Mouse (Mus musculus): Measurements from ENCODE around the gene Ldb3. TPM values are rescaled to one million over a fixed set of nuclear protein-coding genes. Genes with fewer than 3 reads are reported as not detected.

Gene Ldb3
- total and polyA plus RNA-seq, 3 experiments, result 0.01 TPM; not detected in 2

GRCm38 (mm10) chr14:34515860-34516259 lies 72.6 kb downstream of the Ldb3 start:
- no peak overlapping the region for H3K4me3 ChIP-seq (ENCODE audit: control insufficient read depth in 1 of 2, insufficient read depth in 1 of 2, low read depth in 2 of 2, low read length in 2 of 2)
- H3K27ac ChIP-seq (ENCODE audit: control insufficient read depth, low read depth, low read length), result no peak overlapping the region
- H3K79me2 ChIP-seq (ENCODE audit: control insufficient read depth, insufficient read depth, low read length, poor library complexity), result no peaks in the 10 kb centered on the region
- no peak overlapping the region for H3K9ac ChIP-seq (ENCODE audit: control insufficient read depth, low read depth, low read length, poor library complexity, severe bottlenecking)
- no peaks in the 10 kb centered on the region for H3K9me3 ChIP-seq (replicated peaks; ENCODE audit: insufficient read depth, low read length)
- H3K36me3 ChIP-seq (ENCODE audit: control insufficient read depth in 1 of 2, insufficient read depth in 2 of 2, low read length in 2 of 2), result no peaks in the 10 kb centered on the region
- TF ChIP-seq POLR2A (IDR thresholded peaks at IDR 0.05; ENCODE audit: control insufficient read depth in 1 of 2, insufficient read depth in 1 of 2, low read depth in 1 of 2, low read length in 2 of 2, poor library complexity in 1 of 2) (no peak), POLR2AphosphoS5 (IDR thresholded peaks at IDR 0.05; ENCODE audit: borderline replicate concordance, low read depth, low read length) (no peak), ZNF384 (IDR thresholded peaks at IDR 0.05; ENCODE audit: low read depth, low read length) (no peak), MYB (IDR thresholded peaks at IDR 0.05; ENCODE audit: low read depth, low read length) (no peak)
- H3K4me1 ChIP-seq (ENCODE audit: control insufficient read depth in 1 of 2, insufficient read depth in 2 of 2, low read length in 2 of 2), result 0 out of 4 replicates have a peak, but pooled peaks cover 0 to 5% of the 10 kb centered on the region in 2 experiments
- H3K27me3 ChIP-seq (ENCODE audit: control insufficient read depth in 1 of 2, insufficient read depth in 2 of 2, low read length in 2 of 2), result no peaks in the 10 kb centered on the region; a peak in 1 of 4 replicates
- DNase-seq (ENCODE audit: low read depth, low spot score), result no peak

GRCm38 (mm10) chr14:34514120-34514519 lies 74.4 kb downstream of the Ldb3 start:
- H3K9me3 ChIP-seq (replicated peaks; ENCODE audit: insufficient read depth, low read length), result no peaks in the 10 kb centered on the region
- H3K4me1 ChIP-seq (ENCODE audit: control insufficient read depth in 1 of 2, insufficient read depth in 2 of 2, low read length in 2 of 2), result 0 out of 4 replicates have a peak, but pooled peaks cover 0 to 5% of the 10 kb centered on the region in 2 experiments
- no peak overlapping the region for H3K4me3 ChIP-seq (ENCODE audit: control insufficient read depth in 1 of 2, insufficient read depth in 1 of 2, low read depth in 2 of 2, low read length in 2 of 2)
- no peak for TF ChIP-seq KAT2A (conservative IDR thresholded peaks at IDR 0.05; ENCODE audit: low read depth, low read length)
- TF ChIP-seq NELFE (IDR thresholded peaks at IDR 0.05; ENCODE audit: low read depth, low read length), result no peak
- no peak for TF ChIP-seq ZMIZ1 (IDR thresholded peaks at IDR 0.05; ENCODE audit: low read depth, low read length)
- TF ChIP-seq EP300 (IDR thresholded peaks at IDR 0.05; ENCODE audit: low read depth in 1 of 2, low read length in 2 of 2), result no peak
- TF ChIP-seq MYC (IDR thresholded peaks at IDR 0.05; ENCODE audit: low read depth, low read length), result no peak
- TF ChIP-seq TBP (IDR thresholded peaks at IDR 0.05; ENCODE audit: low read depth, low read length), result no peak
- no peak for TF ChIP-seq MYB (IDR thresholded peaks at IDR 0.05; ENCODE audit: low read depth, low read length)
- no peak for TF ChIP-seq ETS1 (IDR thresholded peaks at IDR 0.05; ENCODE audit: low read depth, low read length)
- no peak for TF ChIP-seq MAZ (IDR thresholded peaks at IDR 0.05; ENCODE audit: low read depth, low read length)
- no peak for TF ChIP-seq NRF1 (IDR thresholded peaks at IDR 0.05; ENCODE audit: insufficient read depth, low read depth, low read length, poor library complexity, severe bottlenecking)
- TF ChIP-seq SIN3A (IDR thresholded peaks at IDR 0.05; ENCODE audit: low read length), result no peak
- no peak for TF ChIP-seq TCF12 (IDR thresholded peaks at IDR 0.05; ENCODE audit: low read depth, low read length)
- no peak for DNase-seq (ENCODE audit: low read depth, low spot score)
- H3K79me2 ChIP-seq (ENCODE audit: control insufficient read depth, insufficient read depth, low read length, poor library complexity), result no peaks in the 10 kb centered on the region
- H3K27me3 ChIP-seq (ENCODE audit: control insufficient read depth in 1 of 2, insufficient read depth in 2 of 2, low read length in 2 of 2), result no peaks in the 10 kb centered on the region; a peak in 2 of 4 replicates
- no peaks in the 10 kb centered on the region for H3K36me3 ChIP-seq (ENCODE audit: control insufficient read depth in 1 of 2, insufficient read depth in 2 of 2, low read length in 2 of 2)
- no peak overlapping the region for H3K9ac ChIP-seq (ENCODE audit: control insufficient read depth, low read depth, low read length, poor library complexity, severe bottlenecking)
- no peak overlapping the region for H3K27ac ChIP-seq (ENCODE audit: control insufficient read depth, low read depth, low read length)

- H3K9me3 ChIP-seq (replicated peaks; ENCODE audit: insufficient read depth, low read length), result no peaks in the 10 kb centered on the region
- H3K4me3 ChIP-seq (ENCODE audit: control insufficient read depth in 1 of 2, insufficient read depth in 1 of 2, low read depth in 2 of 2, low read length in 2 of 2), result no peak overlapping the region
- H3K4me1 ChIP-seq (ENCODE audit: control insufficient read depth in 1 of 2, insufficient read depth in 2 of 2, low read length in 2 of 2), result peaks cover 2 to 5% of the 10 kb centered on the region in 2 experiments; a peak in 3 of 4 replicates
- H3K79me2 ChIP-seq (ENCODE audit: control insufficient read depth, insufficient read depth, low read length, poor library complexity), result no peaks in the 10 kb centered on the region
- H3K9ac ChIP-seq (ENCODE audit: control insufficient read depth, low read depth, low read length, poor library complexity, severe bottlenecking), result no peak overlapping the region
- no peaks in the 10 kb centered on the region; a peak in 2 of 4 replicates for H3K27me3 ChIP-seq (ENCODE audit: control insufficient read depth in 1 of 2, insufficient read depth in 2 of 2, low read length in 2 of 2)
- no peak for DNase-seq (ENCODE audit: low read depth, low spot score)
- no peaks in the 10 kb centered on the region; a peak in 1 of 4 replicates for H3K36me3 ChIP-seq (ENCODE audit: control insufficient read depth in 1 of 2, insufficient read depth in 2 of 2, low read length in 2 of 2)
- no peak overlapping the region for H3K27ac ChIP-seq (ENCODE audit: control insufficient read depth, low read depth, low read length)
- TF ChIP-seq ZC3H11A (IDR thresholded peaks at IDR 0.05; ENCODE audit: low read depth, low read length) (no peak), CHD1 (IDR thresholded peaks at IDR 0.05; ENCODE audit: low read depth, low read length) (no peak), RCOR1 (IDR thresholded peaks at IDR 0.05; ENCODE audit: low read depth, low read length) (no peak), SMC3 (IDR thresholded peaks at IDR 0.05; ENCODE audit: low read depth, low read length) (no peak), TCF12 (IDR thresholded peaks at IDR 0.05; ENCODE audit: low read depth, low read length) (no peak), ETS1 (IDR thresholded peaks at IDR 0.05; ENCODE audit: low read depth, low read length) (no peak)
Observed at GRCm38 (mm10) chr14:34512602-34513001, 75.9 kb downstream of the Ldb3 start.
